ENCODE assay signal across 10 mouse cellular contexts in genomic region chr13:101759281-101759871, GRCm38 (mm10). TPM values are rescaled to one million over a fixed set of nuclear protein-coding genes. Genes with fewer than 3 reads are reported as not detected.
DNase-seq lines count a peak whose midpoint lies in the region; ATAC-seq and TF ChIP-seq lines count a peak whose summit lies in the region.
"Had no signal": no experiment of that assay in that cellular context is flagged by ENCODE, and none has a peak within 500 bp of the region (broad histone marks: within the 10 kb centered on the region; RNA-seq: fewer than 3 reads in every experiment).

No protein-coding gene starts in this region.

- H3K79me2 ChIP-seq in macrophage (ENCODE audit: inconsistent target) = peaks cover 100% of the 10 kb centered on the region

- DNase-seq in left cerebral cortex, adult 2 months (ENCODE audit: extremely low spot score in 1 of 2, low spot score in 2 of 2) = no peak
- no peak for DNase-seq in left cerebral cortex, postnatal 14 days (ENCODE audit: low spot score in 2 of 2)
- peak; percentile 59 for DNase-seq in brain, embryonic 14.5 days (ENCODE audit: low read depth)
- DNase-seq in frontal cortex, postnatal 36 days (ENCODE audit: low spot score in 2 of 2) = no peak
- no peak for DNase-seq in urinary bladder, postnatal 25 days (ENCODE audit: low spot score)
- DNase-seq: cerebellum, adult 11 months; thymus, postnatal 4 days had no signal

- 16% methylated on average over 3 of the region's 3 CpGs for WGBS in macrophage (ENCODE audit: missing documents)

- intact Hi-C loops in left cerebral cortex, adult 2 months (cut with DNase I) = no loop called here
- intact Hi-C loops in left cerebral cortex, postnatal 14 days (cut with DNase I) = no loop called here

- H3K27ac ChIP-seq in left cerebral cortex, adult 2 months = peak overlapping the region; percentile 44
- peak overlapping the region; percentile 39 for H3K27ac ChIP-seq in macrophage
- H3K27ac ChIP-seq: embryonic facial prominence, embryonic 13.5 days had no signal

- TF ChIP-seq POLR2A in brain, embryonic 14.5 days (IDR thresholded peaks at IDR 0.05; ENCODE audit: borderline replicate concordance, extremely low read depth, insufficient read depth, insufficient read length, poor library complexity, severe bottlenecking) = no peak

- peaks cover 42% of the 10 kb centered on the region for H3K36me3 ChIP-seq in macrophage (ENCODE audit: inconsistent target)

- peak; percentile 46 for ATAC-seq in CD4-positive, CD25-positive, alpha-beta regulatory T cell, adult 4 months

- H3K4me3 ChIP-seq in left cerebral cortex, adult 2 months = no peak overlapping the region
- no peak overlapping the region for H3K4me3 ChIP-seq in macrophage (ENCODE audit: inconsistent target)
- H3K4me3 ChIP-seq: embryonic facial prominence, embryonic 13.5 days had no signal

- no peak for TF ChIP-seq CTCF in left cerebral cortex, adult 2 months (IDR thresholded peaks at IDR 0.05)
- no peak for TF ChIP-seq CTCF in brain, embryonic 14.5 days (IDR thresholded peaks at IDR 0.05; ENCODE audit: borderline replicate concordance, extremely low read depth, insufficient read depth, insufficient read length)

RNA-seq across cellular contexts. Expression of gene Pik3r1, which starts 8.6 kb away (rescaled TPM):
- 100 to 1,000 TPM; 136 to 159 TPM for total RNA-seq in left cerebral cortex, adult 2 months (2021)
- 100 to 1,000 TPM; 145 to 173 TPM for total RNA-seq in left cerebral cortex, postnatal 14 days (2021)
- 100 to 1,000 TPM in 1 of 2 experiments, 10 to 100 TPM in 1; 83.2 to 105 TPM for polyA plus RNA-seq in CD4-positive, CD25-positive, alpha-beta regulatory T cell, adult 4 months (2017; shearing (Covaris generic))
- 17.7 and 39.7 TPM in 2 replicates for polyA plus RNA-seq in brain, embryonic 14.5 days (2012; rRNA removed)
- 1,000 to 10,000 TPM in 1 of 26 experiments, 100 to 1,000 TPM in 25; 208 to 1,027 (median 312) TPM for total RNA-seq in macrophage (2018; cell fraction: chromatin; rRNA removed)
- total RNA-seq in macrophage (2018; cell fraction: cytosol; rRNA removed) = 100 to 1,000 TPM in 7 of 26 experiments, 10 to 100 TPM in 19; 69.6 to 234 (median 91.1) TPM
- total RNA-seq in macrophage (2018; cell fraction: nucleus; rRNA removed) = 100 to 1,000 TPM; 134 to 744 (median 260) TPM
- 37.8 to 47.3 TPM (median 46.9 TPM) in 3 replicates for polyA plus RNA-seq in macrophage (2018)
